Mouse (Mus musculus) brown adipose tissue, adult 24 weeks (tissue): ENCODE measurements around the gene Dbi. TPM values are rescaled to one million over a fixed set of nuclear protein-coding genes. Genes with fewer than 3 reads are reported as not detected.

ENCODE experiments used
- H3K27ac ChIP-seq: fragments of 200-500 bp; replicated peaks from 2 replicates; pipeline ENCODE4 v1.5.1; 2012; ENCODE audit warnings: low read depth, mild to moderate bottlenecking, low read length
- H3K4me1 ChIP-seq: fragments of 200-500 bp; 2 replicates; pipeline ENCODE4 v1.6.1; 2012; ENCODE audit warnings: low read length, mixed read lengths; ENCODE audit not compliant: control insufficient read depth, insufficient read depth, insufficient read length
- H3K4me3 ChIP-seq: fragments of 200-500 bp; 2 replicates; pipeline ENCODE4 v1.5.1; 2012; ENCODE audit warnings: low read depth, mild to moderate bottlenecking, low read length, moderate library complexity; ENCODE audit not compliant: insufficient read depth
- polyA plus RNA-seq: library from polyadenylated mRNA; stranded (reverse); fragments of >200 nt; gene quantifications from 2 replicates; pipeline ENCODE4 v1.2.4, GENCODE M21; 2012; ENCODE audit not compliant: missing spikeins, insufficient read depth, insufficient read length

Gene Dbi
- polyA plus RNA-seq, 1 experiment: 9,357 TPM

DNA sequence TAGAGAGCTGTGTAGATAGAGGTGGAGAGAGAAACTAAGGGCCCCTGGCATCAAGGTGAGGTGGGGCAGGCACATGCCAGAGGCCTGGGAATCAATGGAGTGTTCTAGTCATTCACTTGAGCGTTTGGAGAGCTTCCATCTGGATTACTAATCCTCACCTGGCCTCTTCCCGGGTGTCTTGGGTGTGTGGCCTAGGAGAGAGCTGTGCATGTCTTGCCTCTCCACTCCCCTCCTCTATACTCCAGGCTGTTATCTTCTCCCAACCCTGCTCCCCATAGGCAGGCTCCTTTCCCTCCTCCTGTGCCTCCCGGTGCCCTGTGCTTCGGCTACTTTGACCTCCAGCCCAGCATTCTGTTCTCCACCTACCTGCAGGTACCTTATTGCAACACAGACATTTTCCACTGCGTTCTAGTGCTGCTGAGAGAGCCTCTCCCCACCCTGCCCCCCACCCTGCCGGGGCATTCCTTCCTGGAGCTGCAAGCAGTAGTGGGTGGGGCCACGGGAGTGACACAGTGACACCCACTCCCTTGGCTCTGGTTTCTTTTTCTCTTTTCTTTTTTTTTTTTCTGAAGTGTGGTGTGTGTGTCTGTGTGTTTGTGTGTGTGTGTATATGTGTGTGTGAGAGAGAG is 37.8 kb downstream of the Dbi start:
- Histone ChIP-seq H3K27ac (no peak overlapping the region), H3K4me1 (no peaks in the 10 kb centered on the region; the same call in 1 of the 2 replicates), H3K4me3 (no peak overlapping the region)

DNA sequence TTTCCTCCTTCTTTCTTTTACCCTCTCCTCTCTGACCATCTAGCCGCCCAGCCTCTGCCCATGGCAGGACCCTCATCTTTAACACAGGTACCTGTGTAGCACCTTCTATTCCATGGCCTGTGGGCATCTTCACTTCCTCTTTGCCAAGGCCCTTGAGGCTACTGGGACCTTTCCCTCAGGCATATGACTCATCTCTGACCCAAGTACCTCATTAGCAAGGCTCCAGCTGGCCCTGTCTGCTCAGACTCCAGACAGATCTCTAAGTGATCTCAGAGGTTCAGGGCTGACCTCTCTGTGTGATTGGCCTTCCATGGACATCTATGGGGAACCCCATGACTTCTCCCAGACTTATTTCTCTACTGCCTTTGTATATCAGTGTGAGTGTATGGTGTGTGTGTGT is 40.2 kb downstream of the Dbi start:
- H3K4me1 ChIP-seq: no peaks in the 10 kb centered on the region; the same call in 1 of the 2 replicates
- no peak overlapping the region for H3K4me3 ChIP-seq
- no peak overlapping the region for H3K27ac ChIP-seq

DNA sequence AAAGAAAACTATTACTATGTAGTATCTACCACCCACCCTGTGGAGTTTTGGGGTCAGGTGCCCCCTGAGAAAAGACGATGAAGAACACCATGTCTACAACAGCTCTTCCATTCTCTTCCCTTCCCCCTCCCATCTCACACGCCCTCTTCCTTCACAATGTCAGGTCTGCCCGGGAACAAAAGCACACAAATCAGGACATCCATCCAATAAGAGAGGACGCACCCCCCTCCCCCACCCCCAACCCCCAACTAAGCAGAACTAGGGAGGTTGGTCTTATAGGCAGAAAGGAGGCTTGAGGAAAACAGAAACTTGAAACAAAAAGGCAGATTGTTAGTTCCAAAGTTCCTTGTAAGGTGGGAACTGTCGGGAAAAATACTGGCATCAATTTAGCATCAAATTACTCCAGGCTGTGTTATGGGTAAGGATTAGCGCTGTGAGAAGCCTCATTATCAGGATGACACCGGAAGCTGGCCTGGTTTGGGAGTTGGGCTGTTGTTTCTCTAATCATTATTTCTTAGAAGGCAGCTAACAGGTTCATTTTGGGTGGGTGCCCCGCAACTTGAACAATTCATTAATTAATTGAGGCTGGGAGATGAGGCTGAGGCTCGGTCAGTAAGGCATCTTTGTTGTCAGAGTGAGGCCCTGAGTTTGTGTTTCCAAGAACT is 43.0 kb downstream of the Dbi start:
- Histone ChIP-seq H3K27ac (no peak overlapping the region), H3K4me3 (no peak overlapping the region), H3K4me1 (peaks cover 3% of the 10 kb centered on the region; the same call in 1 of the 2 replicates)

DNA sequence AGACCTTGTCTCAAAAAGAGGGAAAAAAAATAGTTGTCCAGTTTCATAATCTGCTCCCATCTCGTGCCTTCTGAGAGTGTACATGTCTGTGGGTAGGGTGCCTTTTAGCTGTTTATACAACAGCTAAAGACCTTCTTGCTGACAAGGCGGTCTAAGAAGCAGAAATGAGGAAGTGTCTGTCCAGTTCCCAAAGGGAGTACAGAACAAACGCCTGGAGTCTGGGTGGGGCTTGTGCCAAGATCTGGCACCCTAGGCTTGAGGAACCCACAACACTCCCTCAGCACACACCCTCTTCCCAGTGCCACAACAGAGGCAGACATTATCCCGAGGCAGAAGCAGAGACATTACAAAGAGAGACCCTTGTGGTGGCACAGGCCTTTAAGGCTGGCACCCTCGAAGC is 45.4 kb downstream of the Dbi start:
- no peak overlapping the region for H3K4me3 ChIP-seq
- peak overlapping the region; percentile 43 for H3K27ac ChIP-seq
- peaks cover 6% of the 10 kb centered on the region; the same call in 1 of the 2 replicates for H3K4me1 ChIP-seq

GRCm38 (mm10) chr1:120074931-120075330 is 45.9 kb downstream of the Dbi start:
- peaks cover 10% of the 10 kb centered on the region; the same call in 1 of the 2 replicates for H3K4me1 ChIP-seq
- H3K27ac ChIP-seq: peak overlapping the region; percentile 43
- H3K4me3 ChIP-seq: no peak overlapping the region

DNA sequence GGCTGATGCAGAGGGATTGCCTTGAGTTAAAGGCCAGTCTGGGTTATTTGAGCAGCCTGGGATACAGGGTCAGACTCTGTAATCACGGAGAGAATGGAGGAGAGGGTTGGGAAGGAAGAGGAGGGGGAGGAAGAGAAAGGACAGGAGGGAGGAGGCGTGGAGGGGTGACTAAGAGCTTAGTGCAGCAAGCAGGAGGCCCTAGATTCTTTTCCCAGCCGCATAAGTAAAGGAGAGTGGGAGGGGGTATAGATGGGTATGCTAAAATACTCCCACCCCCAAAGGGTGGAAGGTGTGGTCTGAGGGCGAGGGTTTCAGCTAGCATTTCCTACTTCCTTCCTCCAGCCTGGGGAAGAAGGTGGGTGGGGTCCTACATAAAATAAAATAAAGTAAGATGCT is 46.6 kb downstream of the Dbi start:
- Histone ChIP-seq H3K27ac (peak overlapping the region; percentile 85), H3K4me1 (peaks cover 10% of the 10 kb centered on the region; the same call in 1 of the 2 replicates), H3K4me3 (peak overlapping the region; percentile 69; the same call in 1 of the 2 replicates)

GRCm38 (mm10) chr1:120073519-120074306 is 47.2 kb downstream of the Dbi start, which contains the start of gene Tmem37:
Tmem37 (minus strand) TSS chr1:120074074.
- Histone ChIP-seq H3K4me1 (peaks cover 12% of the 10 kb centered on the region), H3K4me3 (peak within 1 kb of the TSS; percentile 69), H3K27ac (peak within 1 kb of the TSS; percentile 85)

- peaks cover 12% of the 10 kb centered on the region for H3K4me1 ChIP-seq
- H3K27ac ChIP-seq: peak overlapping the region; percentile 57
- peak overlapping the region; percentile 69 for H3K4me3 ChIP-seq
These were observed 48.0 kb downstream of the Dbi start for GRCm38 (mm10) chr1:120072900-120073299.

DNA sequence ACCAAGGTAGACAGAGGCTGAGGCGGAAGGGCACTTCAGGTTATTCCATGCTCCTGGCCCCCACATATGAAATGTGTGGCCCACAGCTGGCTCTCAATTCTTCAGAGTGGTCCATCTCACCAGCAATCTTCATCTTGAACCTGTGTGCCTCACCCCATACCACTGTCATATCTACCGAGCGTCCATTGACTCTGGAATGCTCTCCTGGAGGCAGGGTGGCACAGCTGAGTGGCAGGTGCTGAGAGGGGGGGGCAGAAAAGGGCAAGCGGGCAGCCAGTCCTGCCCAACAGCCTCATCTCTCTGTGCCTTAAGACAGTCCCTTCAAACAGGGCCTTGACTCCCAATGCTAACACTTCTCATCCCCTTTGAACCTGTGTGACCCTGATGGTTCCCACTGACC is 49.7 kb downstream of the Dbi start:
- H3K4me3 ChIP-seq: no peak overlapping the region
- no peak overlapping the region for H3K27ac ChIP-seq
- peaks cover 12% of the 10 kb centered on the region for H3K4me1 ChIP-seq

GRCm38 (mm10) chr1:120070168-120070567 is 50.7 kb downstream of the Dbi start:
- Histone ChIP-seq H3K4me1 (peaks cover 12% of the 10 kb centered on the region), H3K4me3 (no peak overlapping the region), H3K27ac (no peak overlapping the region)

GRCm38 (mm10) chr1:120069120-120069519 is 51.8 kb downstream of the Dbi start:
- H3K4me1 ChIP-seq: peaks cover 9% of the 10 kb centered on the region
- no peak overlapping the region for H3K27ac ChIP-seq
- no peak overlapping the region for H3K4me3 ChIP-seq

GRCm38 (mm10) chr1:120066625-120067024 is 54.3 kb downstream of the Dbi start:
- Histone ChIP-seq H3K4me1 (peaks cover 8% of the 10 kb centered on the region), H3K4me3 (no peak overlapping the region), H3K27ac (no peak overlapping the region)

GRCm38 (mm10) chr1:120066159-120066558 is 54.7 kb downstream of the Dbi start:
- H3K4me1 ChIP-seq: peaks cover 7% of the 10 kb centered on the region
- no peak overlapping the region for H3K27ac ChIP-seq
- H3K4me3 ChIP-seq: no peak overlapping the region

DNA sequence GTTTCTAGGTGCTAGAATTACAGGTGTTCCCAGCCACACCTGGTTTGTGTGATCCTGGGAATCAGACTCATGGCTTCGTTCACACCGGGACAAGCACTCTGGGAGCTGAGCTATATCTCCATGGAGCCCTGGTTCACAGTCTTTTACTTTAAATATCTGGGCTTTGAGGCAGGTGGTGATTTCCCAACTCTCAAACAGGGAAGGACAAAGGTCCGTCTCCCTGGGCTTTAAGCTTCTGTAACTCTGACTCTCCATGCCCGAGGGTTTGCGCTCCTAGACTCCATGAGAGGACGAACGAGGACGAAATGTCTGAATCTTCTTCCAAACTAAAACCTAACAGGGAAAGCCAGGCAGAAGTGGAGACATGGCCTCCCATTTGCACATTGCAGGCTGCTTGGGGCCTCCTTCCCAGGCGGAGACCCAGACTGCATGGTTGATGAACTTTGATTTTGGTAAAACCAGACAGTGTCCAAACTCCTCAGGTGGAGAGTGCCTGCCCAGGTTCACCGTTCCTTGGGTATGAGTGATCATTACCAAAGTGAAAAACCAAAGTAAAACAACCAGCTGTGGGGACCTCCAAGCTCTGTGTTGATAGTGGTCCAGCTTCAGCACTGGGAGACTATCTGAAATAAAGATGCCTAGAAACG is 56.7 kb downstream of the Dbi start:
- no peak overlapping the region for H3K27ac ChIP-seq
- peaks cover 2% of the 10 kb centered on the region; the same call in 1 of the 2 replicates for H3K4me1 ChIP-seq
- H3K4me3 ChIP-seq: no peak overlapping the region
